Mouse (Mus musculus): ENCODE measurements at regions not wholly inside any gene's neighbourhood (a gene's known extent, or its start where the extent isn't known, plus 50 kb on each side); places are given as distances from the start of the nearest gene placed in this dataset.

DNA sequence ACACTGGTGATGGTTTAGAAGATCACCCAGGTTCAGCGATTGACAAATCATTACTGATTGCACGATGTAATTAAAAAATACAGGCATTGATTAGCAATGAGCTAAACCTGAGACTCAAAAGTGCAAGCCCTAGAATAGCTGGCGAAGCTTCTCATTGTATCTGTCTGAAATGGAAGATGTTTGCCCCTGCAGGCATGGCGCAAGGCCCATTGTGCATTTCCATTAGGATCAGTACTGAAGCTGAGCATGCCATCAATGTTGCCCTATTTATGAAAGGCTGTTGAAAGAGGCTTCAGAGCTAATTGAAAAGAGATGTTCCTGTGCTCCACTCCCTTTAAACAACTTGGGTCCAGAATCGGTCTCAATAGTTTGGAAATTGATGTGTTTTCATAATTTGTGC, 242.1 kb downstream of the Tfap2b start:
- TF ChIP-seq CTCF (IDR thresholded peaks at IDR 0.05 in 2 of 3, conservative IDR thresholded peaks at IDR 0.05 in 1 of 3; ENCODE audit: control insufficient read depth in 1 of 3, insufficient read depth in 1 of 3, low read depth in 2 of 3, low read length in 3 of 3, poor library complexity in 1 of 3, severe bottlenecking in 1 of 3) (no peak), EP300 (IDR thresholded peaks at IDR 0.05; ENCODE audit: low read depth in 1 of 2, low read length in 2 of 2) (no peak)
